Mouse (Mus musculus) heart, postnatal 25 days (tissue): ENCODE results near the gene Tox2. TPM values are rescaled to one million over a fixed set of nuclear protein-coding genes. Genes with fewer than 3 reads are reported as not detected.

Experiments used
- DNase-seq: peaks from one replicate; pipeline ENCODE4 v3.0.0; 2022; ENCODE audit warnings: low spot score
- intact Hi-C: fragments of 180-260 bp; cut with DNase I; formaldehyde crosslinking; loops from one replicate; pipeline ENCODE4 v1.15.1; 2025
- total RNA-seq, 2 experiments: library from RNA; stranded (reverse); gene quantifications; 2 replicates each; pipeline ENCODE4 v1.2.3; 2021

Tox2 gene
- total RNA-seq, 2 experiments from 2014 or later: 1.3 to 2.0 TPM

GRCm38 (mm10) chr2:163296999-163297630 is 94.2 kb downstream of the Tox2 start:
- intact Hi-C loops: no loop called here
- DNase-seq: no peak

GRCm38 (mm10) chr2:163300069-163301060 is 97.4 kb downstream of the Tox2 start:
- intact Hi-C loops: no loop called here
- no peak for DNase-seq

- DNase-seq: no peak
- intact Hi-C loops: no loop called here
Observed at GRCm38 (mm10) chr2:163301641-163302040, 98.7 kb downstream of the Tox2 start.

- no peak for DNase-seq
- intact Hi-C loops: no loop called here
Observed at GRCm38 (mm10) chr2:163303037-163303436, 100.1 kb downstream of the Tox2 start.

GRCm38 (mm10) chr2:163309376-163309775 is 106.5 kb downstream of the Tox2 start:
- intact Hi-C loops: no loop called here
- no peak for DNase-seq

- DNase-seq: no peak
- intact Hi-C loops: no loop called here
Observed at GRCm38 (mm10) chr2:163310163-163310688, 107.3 kb downstream of the Tox2 start.

- intact Hi-C loops: no loop called here
- no peak for DNase-seq
Observed at GRCm38 (mm10) chr2:163317281-163317680, 114.4 kb downstream of the Tox2 start.

GRCm38 (mm10) chr2:163318777-163319176 is 115.9 kb downstream of the Tox2 start:
- intact Hi-C loops: no loop called here

DNA sequence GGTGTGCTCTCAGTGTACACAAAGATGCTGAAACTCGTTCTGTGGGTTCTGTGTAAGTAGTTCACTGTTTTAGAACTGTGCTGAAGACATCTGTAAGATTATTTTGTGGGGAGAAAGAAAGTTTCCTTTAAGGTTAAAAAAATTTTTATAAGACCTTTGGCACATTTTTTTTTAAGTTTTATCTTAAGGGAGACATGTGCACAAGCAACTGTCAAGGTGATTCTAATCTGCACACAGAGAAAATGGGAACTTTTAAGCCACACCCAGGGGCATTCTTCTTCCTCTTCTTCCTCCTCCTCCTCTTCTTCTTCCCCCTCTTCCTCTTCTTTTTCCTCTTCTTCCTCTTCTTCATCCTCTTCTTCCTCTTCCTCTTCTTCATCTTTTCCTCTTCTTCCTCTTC is 120.2 kb downstream of the Tox2 start:
- intact Hi-C loops: no loop called here

More at GRCm38 (mm10) chr2:163318777-163319176, 115.9 kb downstream of the Tox2 start:
- DNase-seq: no peak

DNA sequence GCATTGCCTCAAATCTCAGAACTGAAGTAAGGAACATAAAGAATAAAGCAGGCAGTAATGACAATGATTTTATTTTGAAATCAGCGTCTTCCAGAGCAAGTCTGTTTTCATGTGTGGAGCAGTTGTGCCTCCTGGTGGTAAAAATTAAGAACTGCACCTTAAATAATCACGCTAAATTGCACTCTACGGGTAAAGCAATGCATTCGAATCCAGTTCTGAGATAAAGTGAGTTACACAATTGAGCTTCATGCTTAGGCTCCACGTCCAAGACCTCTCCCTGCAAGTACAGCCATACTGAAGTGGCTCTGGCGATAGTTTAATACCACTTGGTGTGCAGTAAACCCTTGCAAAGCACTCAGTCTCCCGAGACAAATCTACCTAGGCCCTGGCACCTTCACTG is 127.8 kb downstream of the Tox2 start:
- intact Hi-C loops: loop anchor here (1.0 to 5.0 kb wide), 3 partner anchors 229 to 408 kb away; no protein-coding TSS in a partner anchor
- DNase-seq: no peak

More for the DNA sequence above, 120.2 kb downstream of the Tox2 start:
- no peak for DNase-seq

- intact Hi-C loops: loop anchor here (5.0 kb wide), 2 partner anchors 284 to 409 kb away; no protein-coding TSS in a partner anchor
- DNase-seq: no peak
Observed at GRCm38 (mm10) chr2:163331423-163331822, 128.5 kb downstream of the Tox2 start.

- intact Hi-C loops: loop anchor here (5.0 kb wide), 2 partner anchors 285 to 410 kb away; no protein-coding TSS in a partner anchor
- no peak for DNase-seq
Observed at GRCm38 (mm10) chr2:163332368-163333055, 129.6 kb downstream of the Tox2 start.

GRCm38 (mm10) chr2:163340263-163340662 is 137.3 kb downstream of the Tox2 start:
- intact Hi-C loops: loop anchor here (1.0 kb wide), 1 partner anchor 61 kb away; no protein-coding TSS in a partner anchor

GRCm38 (mm10) chr2:163343671-163344070 is 140.7 kb downstream of the Tox2 start:
- intact Hi-C loops: no loop called here

More at GRCm38 (mm10) chr2:163340263-163340662, 137.3 kb downstream of the Tox2 start:
- DNase-seq: no peak

DNA sequence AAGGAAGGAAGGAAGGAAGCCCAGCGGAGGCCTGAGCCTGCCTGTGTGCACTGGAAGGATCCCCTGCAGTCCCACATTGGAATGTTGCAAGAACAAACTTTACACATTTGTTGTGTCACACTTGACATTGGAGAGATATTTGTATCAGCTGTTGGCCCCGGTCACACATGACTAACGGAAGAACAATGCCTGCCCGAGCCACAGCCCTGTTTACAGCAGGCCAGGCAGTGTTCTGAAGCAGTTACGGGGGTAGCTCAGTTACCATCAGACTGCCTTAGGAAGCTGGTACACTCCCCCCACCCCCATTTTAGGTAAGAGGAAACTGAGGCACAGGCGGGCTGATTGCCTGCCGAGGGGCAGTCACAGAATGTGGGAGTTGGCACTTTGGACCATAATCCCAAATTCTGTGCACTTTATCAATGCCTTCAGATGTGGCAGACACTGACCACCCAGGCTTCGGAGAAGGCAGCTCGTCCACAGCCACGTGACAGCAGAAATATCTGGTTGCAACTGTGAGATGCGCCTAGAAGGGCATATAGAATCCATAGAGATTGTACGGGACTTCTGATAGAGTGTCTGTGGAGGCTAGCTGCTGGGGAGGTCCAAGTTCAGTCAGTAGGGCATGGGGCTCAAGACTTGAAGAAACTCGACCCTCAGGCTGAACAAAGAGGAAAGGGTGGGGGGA is 142.2 kb downstream of the Tox2 start:
- intact Hi-C loops: no loop called here
- peak; percentile 28 for DNase-seq

More at GRCm38 (mm10) chr2:163343671-163344070, 140.7 kb downstream of the Tox2 start:
- DNase-seq: no peak

GRCm38 (mm10) chr2:163346497-163346896 is 143.6 kb downstream of the Tox2 start:
- DNase-seq: no peak
- intact Hi-C loops: no loop called here

- intact Hi-C loops: no loop called here
Observed at GRCm38 (mm10) chr2:163347517-163348184, 144.7 kb downstream of the Tox2 start.

GRCm38 (mm10) chr2:163348677-163349076 is 145.8 kb downstream of the Tox2 start:
- no peak for DNase-seq
- intact Hi-C loops: no loop called here

More at GRCm38 (mm10) chr2:163347517-163348184, 144.7 kb downstream of the Tox2 start:
- no peak for DNase-seq

DNA sequence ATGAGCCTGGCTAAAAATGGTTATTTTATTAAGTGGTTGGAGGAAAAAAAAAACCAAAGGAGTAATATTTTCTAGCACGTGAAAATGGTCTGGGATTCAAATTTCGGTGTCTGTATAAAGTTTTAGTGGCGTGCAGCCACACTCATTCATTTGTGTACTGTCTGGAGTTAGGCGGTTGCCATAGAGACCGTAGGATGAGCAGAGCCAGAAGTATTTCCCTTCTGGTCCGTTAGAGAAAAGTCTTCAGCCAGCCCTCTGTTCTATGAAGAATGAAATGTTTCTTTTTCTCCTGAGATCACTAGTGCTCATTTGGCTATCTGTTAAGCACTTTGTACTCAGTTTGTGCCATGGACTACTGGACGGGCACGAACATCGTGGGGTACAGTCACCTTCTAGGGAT is 146.5 kb downstream of the Tox2 start:
- intact Hi-C loops: no loop called here
- no peak for DNase-seq
